Mouse (Mus musculus) monocyte, adult 59 days (primary cell): ENCODE results near the gene Otulin. TPM values are rescaled to one million over a fixed set of nuclear protein-coding genes. Genes with fewer than 3 reads are reported as not detected.

Experiments used
- total RNA-seq, 2 experiments: library from RNA; stranded (reverse); gene quantifications; one replicate each; pipeline ENCODE4 v1.2.4; 2023

Otulin gene
- total RNA-seq: 10 to 100 TPM; 59.7 to 61.6 TPM

GRCm38 (mm10) chr15:27630601-27631383, at the start of gene Otulin:
Gene Otulin (minus strand): TSS chr15:27630693.

Other genes with a start within 250 kb of the Otulin start
- gene Ank, start 164.0 kb downstream of the Otulin start, total RNA-seq: 10 to 100 TPM; 31.1 to 31.7 TPM
- gene Otulinl, start 50.9 kb upstream of the Otulin start, total RNA-seq: 100 to 1,000 TPM; 301 to 303 TPM